Mouse (Mus musculus): Measurements from ENCODE around the gene Ppm1n. TPM values are rescaled to one million over a fixed set of nuclear protein-coding genes. Genes with fewer than 3 reads are reported as not detected.

Ppm1n gene
- total RNA-seq, 2 experiments from 2014 or later, result 0.79 TPM; not detected in 1

Other genes starting within 250 kb of the Ppm1n start
- under 1 TPM in 1 of 2 experiments, not detected in 1; 0.21 TPM for gene Rsph6a, start 225.4 kb downstream of the Ppm1n start, total RNA-seq (2021)
- gene Dmwd, start 203.8 kb downstream of the Ppm1n start, total RNA-seq (2021), result 100 to 1,000 TPM; 141 to 147 TPM
- gene Dmpk, start 196.2 kb downstream of the Ppm1n start, total RNA-seq (2021), result 10 to 100 TPM; 33.0 to 42.3 TPM
- gene Six5, start 185.5 kb downstream of the Ppm1n start, total RNA-seq (2021), result 1 to 10 TPM; 2.1 to 2.7 TPM
- gene Gm4969, start 161.7 kb downstream of the Ppm1n start, total RNA-seq (2021), result under 1 TPM; 0.72 to 0.78 TPM
- gene Fbxo46, start 160.2 kb downstream of the Ppm1n start, total RNA-seq (2021), result 10 to 100 TPM; 11.0 to 14.0 TPM
- gene Qpctl, start 130.8 kb downstream of the Ppm1n start, total RNA-seq (2021), result 10 to 100 TPM; 19.5 to 22.4 TPM
- gene Snrpd2, start 130.3 kb downstream of the Ppm1n start, total RNA-seq (2021), result 10 to 100 TPM; 76.5 to 86.4 TPM
- gene Gipr, start 113.9 kb downstream of the Ppm1n start, total RNA-seq (2021), result 1 to 10 TPM in 1 of 2 experiments, under 1 TPM in 1; 0.55 to 1.6 TPM
- 100 to 1,000 TPM; 175 to 197 TPM for gene Eml2, start 103.6 kb downstream of the Ppm1n start, total RNA-seq (2021)
- gene Gpr4, start 67.5 kb downstream of the Ppm1n start, total RNA-seq (2021), result 1 to 10 TPM; 4.1 to 4.6 TPM
- 10 to 100 TPM; 37.3 to 39.9 TPM for gene Opa3, start 51.7 kb downstream of the Ppm1n start, total RNA-seq (2021)
- 10 to 100 TPM; 23.2 to 24.2 TPM for gene Vasp, start 8.2 kb downstream of the Ppm1n start, total RNA-seq (2021)
- gene Rtn2, start 2.6 kb upstream of the Ppm1n start, total RNA-seq (2021), result 100 to 1,000 TPM in 1 of 2 experiments, 10 to 100 TPM in 1; 93.0 to 104 TPM
- gene Fosb, start 30.0 kb upstream of the Ppm1n start, total RNA-seq (2021), result 1 to 10 TPM; 6.1 to 6.5 TPM
- gene Ercc1, start 64.7 kb upstream of the Ppm1n start, total RNA-seq (2021), result 10 to 100 TPM; 38.3 to 44.7 TPM
- gene Cd3eap, start 79.4 kb upstream of the Ppm1n start, total RNA-seq (2021), result 10 to 100 TPM; 19.6 to 19.8 TPM
- gene Ppp1r13l, start 79.7 kb upstream of the Ppm1n start, total RNA-seq (2021), result 1 to 10 TPM; 4.5 to 6.7 TPM
- gene Ercc2, start 101.9 kb upstream of the Ppm1n start, total RNA-seq (2021), result 10 to 100 TPM; 28.2 to 34.7 TPM
- gene Klc3, start 124.0 kb upstream of the Ppm1n start, total RNA-seq (2021), result 1 to 10 TPM; 3.5 to 4.1 TPM
- not detected for gene Ckm, start 124.7 kb upstream of the Ppm1n start, total RNA-seq (2021)
- 100 to 1,000 TPM; 114 to 119 TPM for gene Mark4, start 178.8 kb upstream of the Ppm1n start, total RNA-seq (2021)
- gene Exoc3l2, start 183.3 kb upstream of the Ppm1n start, total RNA-seq (2021), result 1 to 10 TPM in 1 of 2 experiments, under 1 TPM in 1; 0.91 to 1.0 TPM
- 1 to 10 TPM; 6.4 to 7.0 TPM for gene Bloc1s3, start 228.3 kb upstream of the Ppm1n start, total RNA-seq (2021)
- gene Trappc6a, start 228.3 kb upstream of the Ppm1n start, total RNA-seq (2021), result 10 to 100 TPM; 23.0 to 24.2 TPM
- gene Nkpd1, start 237.8 kb upstream of the Ppm1n start, total RNA-seq (2021), result under 1 TPM; 0.48 to 0.69 TPM